Mouse (Mus musculus): Measurements from ENCODE around the gene Csnk1d. TPM values are rescaled to one million over a fixed set of nuclear protein-coding genes. Genes with fewer than 3 reads are reported as not detected.

Gene Csnk1d
- total RNA-seq, 1 experiment, result 60.7 TPM

GRCm38 (mm10) chr11:120987608-120988007 is 3.5 kb downstream of the Csnk1d start:
- no peak for DNase-seq (ENCODE audit: low read depth, low spot score)
- Histone ChIP-seq H3K9ac (ENCODE audit: insufficient read depth, low read depth, low read length, poor library complexity, severe bottlenecking) (no peak overlapping the region), H3K4me1 (ENCODE audit: control insufficient read depth in 2 of 2, insufficient read depth in 2 of 2, low read length in 2 of 2, poor library complexity in 1 of 2) (peaks cover 0 to 9% of the 10 kb centered on the region in 2 experiments; a peak in 1 of 4 replicates), H3K36me3 (ENCODE audit: control insufficient read depth, insufficient read depth, low read length, poor library complexity, severe bottlenecking) (peaks cover 16% of the 10 kb centered on the region), H3K4me3 (ENCODE audit: insufficient read depth in 1 of 2, low read depth in 1 of 2, low read length in 2 of 2, poor library complexity in 1 of 2, severe bottlenecking in 1 of 2) (no peak overlapping the region), H3K27ac (ENCODE audit: insufficient read depth, low read depth, low read length, poor library complexity, severe bottlenecking) (no peak overlapping the region), H3K9me3 (ENCODE audit: control insufficient read depth, insufficient read depth, low read depth, low read length) (no peaks in the 10 kb centered on the region)
- in situ Hi-C loops (cut with MboI; ENCODE audit: low sequenced_read_pairs in 2 of 2, unreplicated experiment in 2 of 2), result no loop called here
- TF ChIP-seq ZC3H11A (IDR thresholded peaks at IDR 0.05; ENCODE audit: borderline replicate concordance, low read depth, low read length) (no peak), ZNF384 (IDR thresholded peaks at IDR 0.05; ENCODE audit: low read depth, low read length) (no peak), MAFK (IDR thresholded peaks at IDR 0.05; ENCODE audit: insufficient read depth, low read depth, low read length) (no peak)

- H3K4me1 ChIP-seq (ENCODE audit: control insufficient read depth in 2 of 2, insufficient read depth in 2 of 2, low read length in 2 of 2, poor library complexity in 1 of 2), result peaks cover 0 to 6% of the 10 kb centered on the region in 2 experiments; a peak in 1 of 4 replicates
- TF ChIP-seq MAFK (IDR thresholded peaks at IDR 0.05; ENCODE audit: insufficient read depth, low read depth, low read length), result no peak
- TF ChIP-seq ZNF384 (IDR thresholded peaks at IDR 0.05; ENCODE audit: low read depth, low read length), result no peak
- TF ChIP-seq ZC3H11A (IDR thresholded peaks at IDR 0.05; ENCODE audit: borderline replicate concordance, low read depth, low read length), result no peak
- no peak for TF ChIP-seq HCFC1 (IDR thresholded peaks at IDR 0.05; ENCODE audit: borderline replicate concordance, insufficient read depth, low read length)
- TF ChIP-seq CHD2 (IDR thresholded peaks at IDR 0.05; ENCODE audit: low read depth, low read length), result no peak
- no peak overlapping the region for H3K27ac ChIP-seq (ENCODE audit: insufficient read depth, low read depth, low read length, poor library complexity, severe bottlenecking)
- H3K9me3 ChIP-seq (ENCODE audit: control insufficient read depth, insufficient read depth, low read depth, low read length), result no peaks in the 10 kb centered on the region
- in situ Hi-C loops (cut with MboI; ENCODE audit: low sequenced_read_pairs in 2 of 2, unreplicated experiment in 2 of 2), result no loop called here
- H3K9ac ChIP-seq (ENCODE audit: insufficient read depth, low read depth, low read length, poor library complexity, severe bottlenecking), result no peak overlapping the region
- DNase-seq (ENCODE audit: low read depth, low spot score), result no peak
- H3K4me3 ChIP-seq (ENCODE audit: insufficient read depth in 1 of 2, low read depth in 1 of 2, low read length in 2 of 2, poor library complexity in 1 of 2, severe bottlenecking in 1 of 2), result no peak overlapping the region
- peaks cover 30% of the 10 kb centered on the region for H3K36me3 ChIP-seq (ENCODE audit: control insufficient read depth, insufficient read depth, low read length, poor library complexity, severe bottlenecking)
These were observed 6.4 kb downstream of the Csnk1d start for GRCm38 (mm10) chr11:120984448-120985330.

GRCm38 (mm10) chr11:120982459-120982858 is 8.7 kb downstream of the Csnk1d start:
- no peak for TF ChIP-seq ZC3H11A (IDR thresholded peaks at IDR 0.05; ENCODE audit: borderline replicate concordance, low read depth, low read length)
- in situ Hi-C loops (cut with MboI; ENCODE audit: low sequenced_read_pairs in 2 of 2, unreplicated experiment in 2 of 2), result no loop called here
- H3K36me3 ChIP-seq (ENCODE audit: control insufficient read depth, insufficient read depth, low read length, poor library complexity, severe bottlenecking), result peaks cover 36% of the 10 kb centered on the region
- H3K9ac ChIP-seq (ENCODE audit: insufficient read depth, low read depth, low read length, poor library complexity, severe bottlenecking), result no peak overlapping the region
- no peak overlapping the region for H3K27ac ChIP-seq (ENCODE audit: insufficient read depth, low read depth, low read length, poor library complexity, severe bottlenecking)
- no peak overlapping the region for H3K4me3 ChIP-seq (ENCODE audit: insufficient read depth in 1 of 2, low read depth in 1 of 2, low read length in 2 of 2, poor library complexity in 1 of 2, severe bottlenecking in 1 of 2)
- DNase-seq (ENCODE audit: low read depth, low spot score), result no peak
- H3K4me1 ChIP-seq (ENCODE audit: control insufficient read depth in 2 of 2, insufficient read depth in 2 of 2, low read length in 2 of 2, poor library complexity in 1 of 2), result no peaks in the 10 kb centered on the region
- no peaks in the 10 kb centered on the region for H3K9me3 ChIP-seq (ENCODE audit: control insufficient read depth, insufficient read depth, low read depth, low read length)

- H3K9me3 ChIP-seq (ENCODE audit: control insufficient read depth, insufficient read depth, low read depth, low read length), result no peaks in the 10 kb centered on the region
- H3K27ac ChIP-seq (ENCODE audit: insufficient read depth, low read depth, low read length, poor library complexity, severe bottlenecking), result no peak overlapping the region
- TF ChIP-seq ZC3H11A (IDR thresholded peaks at IDR 0.05; ENCODE audit: borderline replicate concordance, low read depth, low read length), result no peak
- no peak for TF ChIP-seq ZNF384 (IDR thresholded peaks at IDR 0.05; ENCODE audit: low read depth, low read length)
- no peak for TF ChIP-seq MAFK (IDR thresholded peaks at IDR 0.05; ENCODE audit: insufficient read depth, low read depth, low read length)
- no peak for TF ChIP-seq CHD2 (IDR thresholded peaks at IDR 0.05; ENCODE audit: low read depth, low read length)
- H3K9ac ChIP-seq (ENCODE audit: insufficient read depth, low read depth, low read length, poor library complexity, severe bottlenecking), result no peak overlapping the region
- no peaks in the 10 kb centered on the region for H3K4me1 ChIP-seq (ENCODE audit: control insufficient read depth in 2 of 2, insufficient read depth in 2 of 2, low read length in 2 of 2, poor library complexity in 1 of 2)
- peaks cover 43% of the 10 kb centered on the region for H3K36me3 ChIP-seq (ENCODE audit: control insufficient read depth, insufficient read depth, low read length, poor library complexity, severe bottlenecking)
- no peak for DNase-seq (ENCODE audit: low read depth, low spot score)
- in situ Hi-C loops (cut with MboI; ENCODE audit: low sequenced_read_pairs in 2 of 2, unreplicated experiment in 2 of 2), result no loop called here
- H3K4me3 ChIP-seq (ENCODE audit: insufficient read depth in 1 of 2, low read depth in 1 of 2, low read length in 2 of 2, poor library complexity in 1 of 2, severe bottlenecking in 1 of 2), result no peak overlapping the region
These were observed 9.5 kb downstream of the Csnk1d start for GRCm38 (mm10) chr11:120981661-120982060.
